Mouse (Mus musculus) neural tube, embryonic 13.5 days (tissue): ENCODE results near the gene Rasa2. TPM values are rescaled to one million over a fixed set of nuclear protein-coding genes. Genes with fewer than 3 reads are reported as not detected.

Source experiments
- ATAC-seq: fragments of 200-750 bp; cut with Nextera tagmentation; 2 replicates; pipeline ENCODE4 v1.8.0; 2017; ENCODE audit warnings: low read depth, mild to moderate bottlenecking, moderate TSS enrichment, moderate library complexity
- H3K27ac ChIP-seq: fragments of 300-500 bp; sonication (generic); replicated peaks from 2 replicates; pipeline ENCODE4 v1.5.1; 2015; ENCODE audit warnings: moderate library complexity, mild to moderate bottlenecking, inconsistent platforms
- H3K27me3 ChIP-seq: fragments of 300-500 bp; sonication (generic); 2 replicates; pipeline ENCODE4 v1.6.1; 2015; ENCODE audit warnings: mild to moderate bottlenecking, inconsistent platforms
- H3K36me3 ChIP-seq: fragments of 300-500 bp; sonication (generic); 2 replicates; pipeline ENCODE4 v1.6.1; 2015; ENCODE audit warnings: mild to moderate bottlenecking, inconsistent platforms
- H3K4me1 ChIP-seq: fragments of 300-500 bp; sonication (generic); replicated peaks from 2 replicates; pipeline ENCODE4 v1.6.1; 2015; ENCODE audit warnings: inconsistent platforms
- H3K4me2 ChIP-seq: fragments of 300-500 bp; sonication (generic); 2 replicates; pipeline ENCODE4 v1.6.1; 2015; ENCODE audit warnings: inconsistent platforms, mild to moderate bottlenecking, moderate library complexity
- H3K4me3 ChIP-seq: fragments of 300-500 bp; sonication (generic); 2 replicates; pipeline ENCODE4 v1.5.1; 2015; ENCODE audit warnings: mild to moderate bottlenecking, inconsistent platforms
- H3K9ac ChIP-seq: fragments of 300-500 bp; sonication (generic); 2 replicates; pipeline ENCODE4 v1.6.1; 2015; ENCODE audit warnings: moderate library complexity, mild to moderate bottlenecking, inconsistent platforms
- H3K9me3 ChIP-seq: fragments of 300-500 bp; sonication (generic); 2 replicates; pipeline ENCODE4 v1.6.1; 2016; ENCODE audit warnings: inconsistent platforms
- WGBS: fragments of 180-500 bp; shearing (Covaris S2); methylation state at CpG from one replicate; pipeline ENCODE4 v1.1.7; 2015; 5-methylcytosine and 5-hydroxymethylcytosine counted together
- polyA plus RNA-seq: library from polyadenylated mRNA; unstranded; fragments of >200 nt; fragmentation: Nextera tagmentation; extraction: Ambion mirVana; gene quantifications from 2 replicates; pipeline ENCODE4 v1.2.1, GENCODE M21; 2015

Rasa2 gene
- polyA plus RNA-seq, 1 experiment from 2014 or later, result 16.3 TPM

DNA sequence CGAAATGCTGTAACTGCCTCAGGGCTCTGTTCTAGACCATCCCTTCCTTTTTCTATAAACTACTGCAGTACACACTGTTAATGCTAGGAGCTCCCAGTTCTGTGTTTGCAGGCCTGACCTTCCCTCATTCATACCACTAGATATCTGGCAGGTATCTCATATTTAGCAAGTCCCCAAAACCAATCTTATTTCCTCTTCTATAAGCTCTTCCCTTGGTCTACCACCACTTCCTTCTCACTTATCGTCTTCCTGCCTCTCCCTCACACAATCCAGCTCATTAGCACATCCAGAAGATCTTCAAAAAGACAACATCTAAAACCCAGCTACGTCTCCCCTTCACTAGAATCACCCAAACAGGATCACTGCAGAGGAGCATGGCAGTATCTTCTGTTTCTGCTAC, 19.1 kb downstream of the Rasa2 start:
- Histone ChIP-seq H3K9ac (no peak overlapping the region), H3K9me3 (peaks cover 4% of the 10 kb centered on the region; the same call in 1 of the 2 replicates), H3K27me3 (no peaks in the 10 kb centered on the region), H3K4me1 (peaks cover 4% of the 10 kb centered on the region; the same call in 1 of the 2 replicates), H3K36me3 (peaks cover 25% of the 10 kb centered on the region), H3K27ac (no peak overlapping the region), H3K4me2 (no peak overlapping the region), H3K4me3 (no peak overlapping the region)
- no peak for ATAC-seq
- 91% methylated on average over 3 of the region's 3 CpGs for WGBS

DNA sequence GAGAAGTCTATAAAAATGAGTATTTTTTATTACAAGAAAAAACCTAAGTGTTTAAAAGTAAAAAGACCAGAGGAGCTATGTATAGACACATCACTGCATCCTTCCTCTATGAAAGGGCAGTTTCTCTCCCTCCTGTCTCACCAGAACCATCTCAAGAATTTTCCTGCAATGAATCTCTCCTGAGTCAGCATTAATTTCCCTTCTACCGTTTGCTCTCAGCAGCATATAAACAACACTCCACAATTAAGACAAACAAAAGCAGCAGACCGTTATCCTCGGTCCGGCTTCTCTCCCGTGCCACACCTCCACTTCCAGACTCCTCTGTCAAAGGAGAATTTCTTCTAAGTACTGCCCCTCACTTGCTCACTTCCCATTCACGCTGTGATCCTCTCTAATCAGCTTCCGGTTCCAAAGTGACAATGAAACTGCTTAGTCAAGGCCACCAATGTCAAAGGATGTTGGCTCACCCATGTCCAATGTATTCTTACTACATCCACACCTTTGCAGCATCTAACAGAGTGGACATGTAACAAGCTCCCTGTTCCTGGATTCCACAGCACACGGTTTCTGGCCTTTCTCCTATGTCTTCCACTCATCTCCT, 19.6 kb downstream of the Rasa2 start:
- H3K27ac ChIP-seq, result no peak overlapping the region
- no peak overlapping the region for H3K4me2 ChIP-seq
- H3K9me3 ChIP-seq, result peaks cover 9% of the 10 kb centered on the region; the same call in 1 of the 2 replicates
- H3K4me3 ChIP-seq, result no peak overlapping the region
- peaks cover 4% of the 10 kb centered on the region; the same call in 1 of the 2 replicates for H3K4me1 ChIP-seq
- ATAC-seq, result no peak
- H3K27me3 ChIP-seq, result no peaks in the 10 kb centered on the region
- WGBS, result 44% methylated on average over 8 of the region's 8 CpGs
- H3K9ac ChIP-seq, result no peak overlapping the region
- H3K36me3 ChIP-seq, result peaks cover 30% of the 10 kb centered on the region

DNA sequence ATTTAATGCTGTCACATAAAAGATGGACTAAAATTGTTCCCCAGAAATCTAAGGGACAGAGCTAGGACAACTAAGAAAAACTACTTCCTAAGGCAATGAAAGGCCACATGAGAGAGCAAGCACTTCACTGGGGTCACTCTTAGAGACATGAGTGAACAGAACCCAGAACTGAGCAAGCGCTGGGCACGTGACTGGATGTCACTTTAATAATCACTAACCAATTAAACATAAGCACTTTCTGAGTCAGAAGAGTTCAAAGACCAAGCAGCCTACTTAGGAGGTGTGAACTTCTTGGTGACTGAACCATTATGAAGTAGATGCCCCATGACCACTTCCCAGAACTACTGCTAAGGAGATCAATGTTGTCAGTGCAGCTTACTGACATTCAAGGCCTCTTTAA, 20.6 kb downstream of the Rasa2 start:
- Histone ChIP-seq H3K4me1 (peaks cover 4% of the 10 kb centered on the region; the same call in 1 of the 2 replicates), H3K36me3 (peaks cover 34% of the 10 kb centered on the region), H3K27ac (no peak overlapping the region), H3K4me3 (no peak overlapping the region), H3K4me2 (no peak overlapping the region), H3K9ac (no peak overlapping the region), H3K27me3 (no peaks in the 10 kb centered on the region), H3K9me3 (peaks cover 12% of the 10 kb centered on the region; the same call in 1 of the 2 replicates)
- no peak for ATAC-seq
- 90% methylated on average over 2 of the region's 2 CpGs for WGBS

DNA sequence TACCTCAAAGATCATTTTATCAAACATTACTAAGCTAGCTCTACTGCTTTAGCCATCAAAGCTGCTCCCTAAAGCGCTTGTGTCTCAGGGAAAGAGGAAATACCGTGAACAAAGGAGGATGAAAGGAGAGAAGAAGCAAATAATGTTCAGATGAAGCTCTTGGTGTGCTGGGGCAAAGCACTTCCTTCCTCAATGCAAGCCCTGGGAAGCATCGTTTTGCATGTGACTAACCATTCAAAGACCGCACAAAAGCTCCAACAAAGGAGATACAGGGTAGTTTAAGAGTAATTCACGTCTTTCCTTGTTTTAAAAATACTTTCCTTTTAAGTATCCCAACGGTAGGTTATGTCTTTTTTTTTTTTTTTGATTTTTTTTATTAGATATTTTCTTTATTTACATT, 28.0 kb downstream of the Rasa2 start:
- Histone ChIP-seq H3K9ac (no peak overlapping the region), H3K36me3 (peaks cover 39% of the 10 kb centered on the region), H3K4me2 (no peak overlapping the region), H3K27ac (no peak overlapping the region), H3K4me1 (no peaks in the 10 kb centered on the region), H3K27me3 (no peaks in the 10 kb centered on the region), H3K4me3 (no peak overlapping the region), H3K9me3 (peaks cover 12% of the 10 kb centered on the region; the same call in 1 of the 2 replicates)
- no peak for ATAC-seq
- 28% methylated on average over 6 of the region's 6 CpGs for WGBS

DNA sequence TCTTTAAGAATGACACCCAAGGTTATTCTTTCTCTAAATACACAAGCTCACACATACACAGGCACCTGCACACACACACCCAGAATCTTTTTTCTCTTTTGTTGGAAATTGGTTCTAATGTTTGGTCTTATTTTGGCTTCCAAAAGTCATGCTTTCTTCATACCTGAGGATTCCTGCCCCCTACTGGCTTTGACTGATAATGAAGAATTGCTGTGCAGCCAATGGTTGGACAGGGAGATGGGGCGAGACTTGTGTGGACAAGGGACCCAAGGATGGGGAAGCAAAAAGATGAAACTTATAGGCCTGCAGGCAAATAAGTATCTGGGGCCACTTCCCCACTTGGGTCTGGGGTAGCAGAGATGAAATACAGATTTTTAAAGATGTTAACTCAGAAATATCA, 33.5 kb downstream of the Rasa2 start:
- 94% methylated on average over 1 of the region's 1 CpGs for WGBS
- Histone ChIP-seq H3K4me1 (no peaks in the 10 kb centered on the region), H3K9me3 (no peaks in the 10 kb centered on the region), H3K36me3 (peaks cover 24% of the 10 kb centered on the region), H3K9ac (no peak overlapping the region), H3K4me3 (no peak overlapping the region), H3K4me2 (no peak overlapping the region), H3K27ac (no peak overlapping the region), H3K27me3 (no peaks in the 10 kb centered on the region)
- no peak for ATAC-seq

DNA sequence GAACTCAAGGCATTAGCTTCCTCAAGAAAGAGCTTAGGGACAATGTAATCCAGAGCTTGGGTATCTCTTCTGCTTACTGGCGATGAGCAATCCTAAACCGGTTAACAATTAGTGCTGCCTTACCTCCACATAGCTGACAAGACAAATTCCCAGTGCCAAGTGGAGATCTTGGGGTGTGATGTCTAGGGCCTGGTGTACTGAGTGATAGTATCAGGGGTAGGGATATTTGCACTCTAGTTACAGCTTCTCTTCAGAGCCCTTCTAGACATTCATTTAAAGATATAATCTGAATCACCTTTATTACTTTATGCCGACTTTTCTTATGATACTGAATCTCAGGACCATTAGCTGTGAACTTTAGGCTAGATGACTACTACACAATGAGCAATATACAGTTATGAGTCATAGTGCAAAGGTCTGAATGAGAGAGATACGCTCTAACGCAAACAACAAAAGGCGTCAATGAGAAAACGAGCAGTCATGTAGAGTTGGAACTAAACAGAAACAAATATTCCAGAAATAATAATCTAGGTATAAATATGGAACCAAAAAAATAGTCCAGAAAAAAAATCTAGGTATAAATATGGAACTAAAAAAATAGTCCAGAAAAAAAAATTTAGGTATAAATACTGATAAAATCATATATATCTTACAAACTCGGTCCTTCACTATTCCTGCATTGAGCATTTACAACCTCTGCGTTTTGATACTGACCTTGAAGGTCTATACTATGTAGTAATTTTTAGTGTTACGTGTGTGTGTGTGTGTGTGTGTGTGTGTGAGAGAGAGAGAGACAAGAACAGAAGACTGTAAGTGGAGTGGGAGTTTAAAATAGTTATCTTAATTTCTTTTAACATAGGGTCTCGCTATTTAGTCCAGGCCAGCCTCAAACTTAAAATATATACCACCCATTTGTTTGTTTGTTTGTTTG, 38.5 kb downstream of the Rasa2 start:
- Histone ChIP-seq H3K4me1 (no peaks in the 10 kb centered on the region), H3K27me3 (no peaks in the 10 kb centered on the region), H3K4me3 (no peak overlapping the region), H3K9me3 (no peaks in the 10 kb centered on the region), H3K9ac (no peak overlapping the region), H3K4me2 (no peak overlapping the region), H3K36me3 (peaks cover 32% of the 10 kb centered on the region), H3K27ac (no peak overlapping the region)
- WGBS, result 95% methylated on average over 11 of the region's 11 CpGs
- ATAC-seq, result no peak

DNA sequence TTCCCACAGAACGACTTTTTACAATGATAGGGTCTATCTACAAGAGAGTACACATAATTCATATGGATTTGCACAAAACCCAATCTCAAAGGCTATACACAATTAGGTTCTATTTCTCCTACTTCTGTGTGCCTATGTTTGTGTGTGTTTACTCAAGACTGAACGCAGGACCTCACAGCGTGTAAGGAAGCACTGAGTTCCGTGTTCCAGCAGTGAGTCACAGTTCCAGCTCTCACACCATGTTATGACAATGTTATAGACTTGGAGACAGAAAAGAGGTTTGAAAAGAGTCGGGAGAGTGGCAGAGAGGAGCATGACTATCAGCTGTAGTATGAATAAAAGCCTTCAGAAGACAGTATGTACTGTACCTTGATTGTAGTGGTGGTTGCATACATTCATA, 42.1 kb downstream of the Rasa2 start:
- WGBS, result 89% methylated on average over 5 of the region's 5 CpGs
- ATAC-seq, result no peak

DNA sequence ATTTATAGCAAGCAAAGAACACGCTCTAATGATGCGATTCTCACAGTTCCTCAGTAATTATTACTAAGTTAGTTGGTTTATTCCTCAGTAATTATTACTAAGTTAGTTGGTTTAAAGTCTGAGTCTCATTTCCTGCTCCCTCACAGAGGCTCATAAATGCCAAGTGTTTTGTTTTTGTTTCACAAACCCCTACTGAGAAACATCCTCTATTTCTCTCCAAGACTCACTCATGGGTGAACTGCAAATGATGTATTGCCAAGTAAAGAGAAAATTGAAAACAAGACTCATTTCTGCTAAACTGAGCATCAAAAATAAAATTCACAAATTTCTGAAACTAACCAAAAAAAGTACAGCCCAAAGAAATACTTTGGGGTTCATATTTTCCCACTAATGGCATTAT, 47.9 kb downstream of the Rasa2 start:
- no peak overlapping the region for H3K4me3 ChIP-seq
- no peaks in the 10 kb centered on the region for H3K27me3 ChIP-seq
- no peak overlapping the region for H3K9ac ChIP-seq
- H3K4me2 ChIP-seq, result no peak overlapping the region
- 88% methylated on average over 2 of the region's 2 CpGs for WGBS
- H3K4me1 ChIP-seq, result no peaks in the 10 kb centered on the region
- H3K36me3 ChIP-seq, result peaks cover 15% of the 10 kb centered on the region; the same call in 1 of the 2 replicates
- H3K27ac ChIP-seq, result no peak overlapping the region
- no peak for ATAC-seq
- no peaks in the 10 kb centered on the region for H3K9me3 ChIP-seq

More for the DNA sequence above, 42.1 kb downstream of the Rasa2 start:
- peaks cover 36% of the 10 kb centered on the region for H3K36me3 ChIP-seq
- no peak overlapping the region for H3K9ac ChIP-seq
- no peak overlapping the region for H3K4me2 ChIP-seq
- no peaks in the 10 kb centered on the region for H3K9me3 ChIP-seq
- no peaks in the 10 kb centered on the region for H3K4me1 ChIP-seq
- no peak overlapping the region for H3K4me3 ChIP-seq
- no peak overlapping the region for H3K27ac ChIP-seq
- no peaks in the 10 kb centered on the region for H3K27me3 ChIP-seq

DNA sequence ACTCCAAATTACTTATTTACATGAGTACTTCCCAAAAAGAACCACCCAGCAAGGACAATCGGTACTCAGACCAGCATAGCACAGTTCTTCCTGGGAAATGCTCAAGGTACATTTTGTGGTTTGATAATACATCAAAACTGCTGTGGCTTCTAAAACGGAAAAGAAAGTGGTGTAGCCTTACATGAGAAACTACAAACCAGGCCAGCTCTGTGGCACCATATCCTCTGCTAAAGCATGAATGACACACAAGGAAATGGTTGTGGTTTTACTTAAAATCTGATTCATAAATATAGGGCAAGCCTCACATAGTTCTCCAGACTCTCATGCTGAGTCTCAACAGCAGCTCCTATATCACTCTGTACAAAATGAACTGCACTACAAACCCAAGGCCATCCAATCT, 48.3 kb downstream of the Rasa2 start:
- H3K9me3 ChIP-seq, result no peaks in the 10 kb centered on the region
- H3K9ac ChIP-seq, result no peak overlapping the region
- H3K4me2 ChIP-seq, result no peak overlapping the region
- peaks cover 19% of the 10 kb centered on the region; the same call in 1 of the 2 replicates for H3K36me3 ChIP-seq
- no peak overlapping the region for H3K4me3 ChIP-seq
- H3K27ac ChIP-seq, result no peak overlapping the region
- no peaks in the 10 kb centered on the region for H3K4me1 ChIP-seq
- no peaks in the 10 kb centered on the region for H3K27me3 ChIP-seq
- no peak for ATAC-seq
- WGBS, result 89% methylated on average over 2 of the region's 2 CpGs

DNA sequence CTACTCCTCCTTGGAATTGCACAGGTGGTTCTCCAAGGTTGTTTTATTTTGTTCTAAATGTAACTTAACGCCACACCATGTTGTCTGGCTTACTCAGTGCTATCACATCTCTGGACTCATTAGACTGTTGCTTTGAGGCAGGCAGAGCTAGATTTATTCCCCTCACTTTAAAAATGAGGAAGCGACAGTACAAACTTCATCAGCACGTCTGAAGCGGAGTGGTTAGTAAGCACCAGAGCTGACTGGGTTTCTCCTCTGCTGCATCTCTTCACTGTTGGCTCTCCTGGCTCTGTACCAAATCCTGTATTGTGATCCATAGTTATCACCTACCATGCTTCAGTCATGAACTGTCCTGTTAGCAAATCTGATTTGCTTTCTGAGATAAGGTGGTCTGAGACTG, 53.2 kb downstream of the Rasa2 start:
- H3K9me3 ChIP-seq, result no peaks in the 10 kb centered on the region
- no peak overlapping the region for H3K27ac ChIP-seq
- H3K4me2 ChIP-seq, result no peak overlapping the region
- H3K36me3 ChIP-seq, result peaks cover 17% of the 10 kb centered on the region; the same call in 1 of the 2 replicates
- H3K9ac ChIP-seq, result no peak overlapping the region
- H3K4me1 ChIP-seq, result no peaks in the 10 kb centered on the region
- H3K4me3 ChIP-seq, result no peak overlapping the region
- WGBS, result 93% methylated on average over 4 of the region's 4 CpGs
- no peak for ATAC-seq
- no peaks in the 10 kb centered on the region for H3K27me3 ChIP-seq

DNA sequence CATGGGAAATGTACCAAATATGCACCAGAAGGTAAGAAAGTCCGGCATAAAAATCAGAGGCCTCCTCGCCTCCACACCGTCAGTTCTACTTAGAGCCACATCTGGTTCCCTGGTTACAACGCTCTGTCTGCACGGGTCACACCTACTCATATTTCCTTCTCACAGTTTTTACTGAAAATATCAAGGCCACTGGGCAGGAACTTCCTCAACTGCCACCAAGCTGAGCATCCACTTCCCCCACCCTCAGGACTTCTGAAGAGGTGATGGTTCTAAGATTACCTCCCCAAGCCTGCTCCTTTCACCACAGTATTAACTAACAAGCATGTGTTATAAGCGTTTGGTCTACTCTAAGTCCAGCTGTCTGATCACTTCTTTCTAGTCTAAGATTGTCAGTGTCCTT, 53.7 kb downstream of the Rasa2 start:
- WGBS, result 81% methylated on average over 6 of the region's 6 CpGs
- no peak overlapping the region for H3K27ac ChIP-seq
- ATAC-seq, result no peak

DNA sequence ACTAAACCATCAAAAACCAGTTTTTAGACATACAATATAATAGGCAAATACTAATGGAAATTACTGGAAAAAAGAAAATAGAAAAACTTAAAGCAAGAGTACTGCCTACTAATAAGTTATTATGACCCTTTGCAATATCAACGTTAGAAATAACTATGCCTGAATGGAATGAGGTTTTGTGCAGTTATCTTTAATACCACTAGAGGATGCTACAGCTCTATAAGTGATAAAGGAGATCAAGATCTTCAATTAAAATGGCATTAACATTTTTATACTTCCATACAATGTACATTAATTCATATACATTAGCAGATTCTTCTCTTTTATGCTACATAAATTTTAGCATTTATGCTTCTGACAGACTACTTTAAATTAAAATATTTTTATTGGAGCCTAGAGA, 58.2 kb downstream of the Rasa2 start:
- Histone ChIP-seq H3K9ac (no peak overlapping the region), H3K4me2 (no peak overlapping the region), H3K9me3 (no peaks in the 10 kb centered on the region), H3K36me3 (peaks cover 28% of the 10 kb centered on the region), H3K4me1 (no peaks in the 10 kb centered on the region), H3K4me3 (no peak overlapping the region), H3K27me3 (no peaks in the 10 kb centered on the region), H3K27ac (no peak overlapping the region)
- 16% methylated on average over 1 of the region's 1 CpGs for WGBS
- no peak for ATAC-seq

More for the DNA sequence above, 53.7 kb downstream of the Rasa2 start:
- no peak overlapping the region for H3K4me3 ChIP-seq
- no peak overlapping the region for H3K4me2 ChIP-seq
- no peaks in the 10 kb centered on the region for H3K9me3 ChIP-seq
- H3K4me1 ChIP-seq, result no peaks in the 10 kb centered on the region
- peaks cover 17% of the 10 kb centered on the region; the same call in 1 of the 2 replicates for H3K36me3 ChIP-seq
- no peaks in the 10 kb centered on the region for H3K27me3 ChIP-seq
- no peak overlapping the region for H3K9ac ChIP-seq
